Mouse (Mus musculus) bone marrow, adult 2 months (tissue): ENCODE measurements around the gene Rpl37. TPM values are rescaled to one million over a fixed set of nuclear protein-coding genes. Genes with fewer than 3 reads are reported as not detected.
"Not testable (repeated sequence)": the region's sequence is repeated elsewhere in the genome, so short reads cannot be mapped to it uniquely, and the experiment has no call there.

ENCODE experiments used
- H3K27ac ChIP-seq: fragments of 200-500 bp; 2 replicates; pipeline ENCODE4 v1.5.1; 2012; ENCODE audit warnings: low read depth, mild to moderate bottlenecking, control low read depth, inconsistent platforms, low read length; ENCODE audit not compliant: control insufficient read depth, poor library complexity, insufficient read depth
- H3K4me1 ChIP-seq: fragments of 200-500 bp; 2 replicates; pipeline ENCODE4 v1.6.1; 2011; ENCODE audit warnings: low read length; ENCODE audit not compliant: control insufficient read depth, insufficient read depth
- H3K4me3 ChIP-seq: fragments of 200-500 bp; replicated peaks from 2 replicates; pipeline ENCODE3; 2011; ENCODE audit warnings: mild to moderate bottlenecking, low read depth, low read length, control low read depth; ENCODE audit not compliant: control insufficient read depth
- CTCF ChIP-seq: fragments of 200-500 bp; IDR thresholded peaks from 2 replicates; pipeline ENCODE4 v1.5.1; 2011; ENCODE audit warnings: low read length, control low read depth; ENCODE audit not compliant: control insufficient read depth, insufficient read depth
- POLR2A ChIP-seq: fragments of 200-500 bp; IDR thresholded peaks from 2 replicates; pipeline ENCODE4 v1.6.1; 2011; ENCODE audit warnings: low read depth, mild to moderate bottlenecking, control low read depth, low read length, borderline replicate concordance; ENCODE audit not compliant: control insufficient read depth
- WGBS: fragments of 180-500 bp; shearing (Covaris S2); methylation state at CpG from one replicate; pipeline ENCODE4 v1.1.7; 2018; 5-methylcytosine and 5-hydroxymethylcytosine counted together
- polyA plus RNA-seq: library from polyadenylated mRNA; stranded (reverse); fragments of >200 nt; gene quantifications from 2 replicates; pipeline ENCODE4 v1.2.4, GENCODE M21; 2011; ENCODE audit warnings: low replicate concordance; ENCODE audit not compliant: missing spikeins, insufficient read depth, insufficient read length

Gene Rpl37
- polyA plus RNA-seq, 1 experiment: 809 TPM

GRCm38 (mm10) chr15:5129111-5129805, 12.8 kb downstream of the Rpl37 start:
- peaks cover 3% of the 10 kb centered on the region; the same call in 1 of the 2 replicates for H3K4me1 ChIP-seq
- 68% methylated on average over 12 of the region's 12 CpGs for WGBS
- no peak overlapping the region for H3K27ac ChIP-seq
- no peak for TF ChIP-seq CTCF
- TF ChIP-seq POLR2A: no peak
- no peak overlapping the region for H3K4me3 ChIP-seq

GRCm38 (mm10) chr15:5130887-5131668, 14.6 kb downstream of the Rpl37 start:
- not testable (repeated sequence) for H3K4me3 ChIP-seq, H3K4me1 ChIP-seq, H3K27ac ChIP-seq
- 60% methylated on average over 14 of the region's 14 CpGs for WGBS

DNA sequence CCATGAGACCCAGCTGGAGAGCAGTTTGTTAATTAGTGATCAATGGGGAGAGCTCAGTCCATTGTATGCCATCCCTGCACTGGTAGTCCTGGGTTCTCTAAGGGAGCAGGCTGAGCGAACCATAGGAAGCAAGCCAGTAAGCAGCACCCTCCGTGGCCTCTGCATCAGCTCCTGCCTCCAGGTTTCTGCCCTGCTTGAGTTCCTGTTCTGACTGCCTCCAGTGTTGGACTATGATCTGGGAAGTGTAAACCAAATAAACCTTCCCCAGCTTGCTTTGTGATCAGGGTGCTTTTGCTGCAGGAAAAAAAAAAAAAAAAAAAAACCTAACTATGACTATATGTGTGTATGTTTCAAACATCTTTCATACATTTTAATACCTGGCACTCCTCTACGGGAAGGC, 16.9 kb downstream of the Rpl37 start:
- Histone ChIP-seq H3K4me3 (no peak overlapping the region), H3K4me1 (peaks cover 2% of the 10 kb centered on the region; the same call in 1 of the 2 replicates), H3K27ac (no peak overlapping the region)
- 70% methylated on average over 3 of the region's 3 CpGs for WGBS
- TF ChIP-seq POLR2A: no peak
- no peak for TF ChIP-seq CTCF

- peaks cover 2% of the 10 kb centered on the region; the same call in 1 of the 2 replicates for H3K4me1 ChIP-seq
- H3K27ac ChIP-seq: no peak overlapping the region
- no peak overlapping the region for H3K4me3 ChIP-seq
- WGBS: 89% methylated on average over 3 of the region's 3 CpGs
- TF ChIP-seq CTCF: no peak
- TF ChIP-seq POLR2A: no peak
These were observed 17.7 kb downstream of the Rpl37 start for GRCm38 (mm10) chr15:5134179-5134578.

DNA sequence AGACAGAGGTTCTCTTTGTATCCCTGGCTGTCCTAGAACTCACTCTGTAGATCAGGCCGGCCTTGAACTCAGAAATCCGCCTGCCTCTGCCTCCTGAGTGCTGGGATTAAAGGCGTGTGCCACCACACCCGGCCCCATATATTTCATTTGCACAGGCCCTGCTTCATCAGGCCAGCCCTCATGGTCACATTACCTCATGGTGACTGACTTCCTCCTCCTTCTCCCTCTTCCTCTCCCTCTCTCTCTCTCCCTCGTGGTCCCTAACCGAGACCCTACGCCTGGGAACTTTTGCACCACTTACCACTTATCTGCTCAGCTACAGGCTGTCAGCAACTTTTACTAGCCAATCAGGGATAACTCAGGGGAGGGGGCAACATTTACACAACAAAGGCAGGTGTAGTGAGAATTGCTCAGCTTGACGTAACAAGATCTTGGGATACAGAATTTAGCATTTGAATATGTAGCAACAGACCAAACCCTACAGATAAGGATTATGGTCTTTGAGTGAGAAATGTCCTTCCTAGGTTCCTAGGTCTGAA, 18.6 kb downstream of the Rpl37 start:
- no peaks in the 10 kb centered on the region; the same call in 1 of the 2 replicates for H3K4me1 ChIP-seq
- no peak overlapping the region for H3K4me3 ChIP-seq
- H3K27ac ChIP-seq: no peak overlapping the region
- TF ChIP-seq CTCF (no peak), POLR2A (no peak)
- WGBS: 52% methylated on average over 8 of the region's 8 CpGs

DNA sequence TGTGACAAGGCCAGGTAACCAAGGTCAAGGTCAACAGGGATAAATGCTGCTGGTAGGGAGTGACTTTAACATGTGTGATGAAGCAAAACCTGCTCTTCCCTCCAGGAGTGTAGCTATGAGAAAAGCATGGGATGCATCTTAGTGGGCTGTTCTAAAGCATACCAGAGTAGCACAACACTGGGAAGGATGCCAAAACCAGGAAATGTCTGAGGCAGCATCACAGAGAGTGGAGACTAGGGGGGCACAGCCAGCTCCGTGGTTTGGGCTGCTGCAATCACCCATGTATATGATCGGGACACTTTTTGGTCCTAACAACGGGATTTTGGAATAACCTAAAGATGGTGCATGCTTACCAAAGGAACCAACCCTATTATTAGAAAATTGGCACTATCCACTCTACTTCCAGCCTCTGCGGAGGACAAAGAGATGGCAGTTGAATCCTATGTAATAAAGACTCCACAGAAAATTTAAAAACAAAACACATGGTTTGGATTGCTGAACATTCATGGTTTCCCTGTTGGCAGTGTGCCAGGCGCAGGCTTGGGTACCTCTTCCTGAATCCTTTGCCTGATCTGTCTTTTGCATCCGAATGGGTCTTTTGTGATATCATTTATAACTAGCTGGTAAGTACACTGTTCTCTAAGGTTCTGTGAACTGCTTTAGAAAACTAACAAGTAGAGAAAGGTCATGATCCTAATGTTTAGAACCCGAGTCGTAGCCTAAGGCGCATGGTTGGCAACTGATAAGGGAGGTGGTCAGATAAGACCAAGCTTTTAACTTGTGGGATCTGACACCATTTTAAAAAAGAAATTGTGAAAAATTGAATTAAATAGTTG, 21.8 kb downstream of the Rpl37 start:
- H3K27ac ChIP-seq: no peak overlapping the region; the same call in 1 of the 2 replicates
- no peak overlapping the region for H3K4me3 ChIP-seq
- peaks cover 3% of the 10 kb centered on the region; the same call in 1 of the 2 replicates for H3K4me1 ChIP-seq
- WGBS: 58% methylated on average over 9 of the region's 9 CpGs
- TF ChIP-seq CTCF (no peak), POLR2A (no peak)

DNA sequence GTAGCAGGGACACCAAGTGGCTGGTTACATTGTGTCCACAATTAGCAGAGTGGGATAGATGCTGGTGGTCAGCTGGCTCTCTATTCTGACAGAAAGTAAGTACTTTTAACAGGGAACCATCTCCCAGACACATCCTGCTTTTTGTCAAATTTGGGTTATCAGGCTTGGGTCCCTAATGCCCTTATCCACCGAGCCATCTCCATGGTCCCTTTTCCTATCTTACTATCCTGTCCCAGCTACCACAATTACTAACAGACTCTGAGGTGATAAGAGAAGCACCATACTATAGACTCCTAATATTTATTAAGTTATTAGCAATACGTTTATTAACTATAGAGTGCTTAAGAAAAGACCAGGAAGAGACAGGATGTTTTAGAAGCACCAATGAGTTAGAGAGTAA, 22.9 kb downstream of the Rpl37 start:
- TF ChIP-seq POLR2A: no peak
- Histone ChIP-seq H3K4me1 (peaks cover 3% of the 10 kb centered on the region; the same call in 1 of the 2 replicates), H3K4me3 (no peak overlapping the region), H3K27ac (peak overlapping the region; percentile 44; the same call in 1 of the 2 replicates)
- 61% methylated on average over 2 of the region's 2 CpGs for WGBS

GRCm38 (mm10) chr15:5139863-5140262, 23.4 kb downstream of the Rpl37 start:
- peaks cover 3% of the 10 kb centered on the region; the same call in 1 of the 2 replicates for H3K4me1 ChIP-seq
- WGBS: 57% methylated on average over 7 of the region's 7 CpGs
- H3K27ac ChIP-seq: peak overlapping the region; percentile 30; the same call in 1 of the 2 replicates
- H3K4me3 ChIP-seq: no peak overlapping the region
- TF ChIP-seq CTCF (no peak), POLR2A (no peak)
